8 mouse cellular contexts compared by ENCODE assay signal in genomic region chr8:83741849-83742655, GRCm38 (mm10). TPM values are rescaled to one million over a fixed set of nuclear protein-coding genes. Genes with fewer than 3 reads are reported as not detected.
A peak's percentile ranks its signal among the peaks of the same experiment; 100 is the strongest.
DNase-seq lines count a peak whose midpoint lies in the region; ATAC-seq and TF ChIP-seq lines count a peak whose summit lies in the region.

No protein-coding gene starts in this region.

- no peak overlapping the region for H3K9ac ChIP-seq in embryonic facial prominence, embryonic 12.5 days
- H3K9ac ChIP-seq in intestine, embryonic 15.5 days: no peak overlapping the region

- peak overlapping the region; percentile 84 for H3K27ac ChIP-seq in kidney, adult 2 months (ENCODE audit: insufficient read depth, low read depth, low read length)
- H3K27ac ChIP-seq in embryonic facial prominence, embryonic 12.5 days: 0 out of 2 replicates have a peak overlapping the region, but pooled peaks have one; percentile 12
- H3K27ac ChIP-seq in intestine, embryonic 15.5 days: peak overlapping the region; percentile 82

- H3K27me3 ChIP-seq in kidney, adult 2 months (replicated peaks; ENCODE audit: control insufficient read depth, insufficient read depth, low read length): no peaks in the 10 kb centered on the region
- H3K27me3 ChIP-seq in embryonic facial prominence, embryonic 12.5 days: 0 out of 2 replicates have a peak, but pooled peaks cover 9% of the 10 kb centered on the region
- no peaks in the 10 kb centered on the region for H3K27me3 ChIP-seq in intestine, embryonic 15.5 days (replicated peaks)

- intact Hi-C loops in left cerebral cortex, postnatal 36 days (cut with DNase I): no loop called here

- WGBS in kidney, adult 2 months: 78% methylated on average over 19 of the region's 19 CpGs
- 76% methylated on average over 19 of the region's 19 CpGs for WGBS in embryonic facial prominence, embryonic 12.5 days
- WGBS in intestine, embryonic 15.5 days: 76% methylated on average over 19 of the region's 19 CpGs

- no peaks in the 10 kb centered on the region for H3K36me3 ChIP-seq in kidney, adult 2 months (ENCODE audit: control insufficient read depth, insufficient read depth, low read length)
- H3K36me3 ChIP-seq in embryonic facial prominence, embryonic 12.5 days: no peaks in the 10 kb centered on the region
- no peaks in the 10 kb centered on the region for H3K36me3 ChIP-seq in intestine, embryonic 15.5 days

- no peak for TF ChIP-seq POLR2A in kidney, adult 2 months (IDR thresholded peaks at IDR 0.05; ENCODE audit: low read depth, low read length)

- peak overlapping the region; percentile 77 for H3K4me2 ChIP-seq in embryonic facial prominence, embryonic 12.5 days (replicated peaks)
- peak overlapping the region; percentile 92 for H3K4me2 ChIP-seq in intestine, embryonic 15.5 days (replicated peaks)

- peak; percentile 36 for DNase-seq in kidney, adult 2 months
- no peak for DNase-seq in kidney, adult 18-20 months
- no peak for DNase-seq in right cerebral cortex, postnatal 10 days (ENCODE audit: low spot score in 2 of 2)
- no peak for DNase-seq in left cerebral cortex, postnatal 36 days (ENCODE audit: low spot score in 2 of 2)
- no peak for DNase-seq in layer of hippocampus, postnatal 14 days (ENCODE audit: low spot score in 2 of 2)

- no peaks in the 10 kb centered on the region for H3K9me3 ChIP-seq in embryonic facial prominence, embryonic 12.5 days
- H3K9me3 ChIP-seq in intestine, embryonic 15.5 days: no peaks in the 10 kb centered on the region

- H3K4me3 ChIP-seq in kidney, adult 2 months (ENCODE audit: insufficient read depth, low read depth, low read length): peak overlapping the region; percentile 62
- H3K4me3 ChIP-seq in embryonic facial prominence, embryonic 12.5 days: no peak overlapping the region
- H3K4me3 ChIP-seq in intestine, embryonic 15.5 days (replicated peaks): peak overlapping the region; percentile 62

- peaks cover 6% of the 10 kb centered on the region; the same call in 1 of the 2 replicates for H3K4me1 ChIP-seq in kidney, adult 2 months (ENCODE audit: control insufficient read depth, insufficient read depth, low read length)
- H3K4me1 ChIP-seq in embryonic facial prominence, embryonic 12.5 days: peaks cover 33% of the 10 kb centered on the region
- peaks cover 29% of the 10 kb centered on the region for H3K4me1 ChIP-seq in intestine, embryonic 15.5 days (replicated peaks)

- ATAC-seq in embryonic facial prominence, embryonic 12.5 days (ENCODE audit: insufficient number of reproducible peaks, insufficient read depth, low FRiP score, low TSS enrichment): no peak
- ATAC-seq in intestine, embryonic 15.5 days: no peak
- peak; percentile 33 for ATAC-seq in megakaryocyte progenitor cell, adult 5-6 weeks (replicated peaks; ENCODE audit: poor library complexity)

- no peak for TF ChIP-seq CTCF in kidney, adult 2 months (conservative IDR thresholded peaks at IDR 0.05; ENCODE audit: insufficient read depth, insufficient read length, low read depth, low read length)

RNA-seq across cellular contexts. Expression of gene Adgre5, which starts 0.9 kb away (rescaled TPM):
- polyA plus RNA-seq in kidney, adult 2 months (2012; rRNA removed): 45.1 and 46.6 TPM in 2 replicates
- polyA plus RNA-seq in embryonic facial prominence, embryonic 12.5 days (2016; fragmentation: Nextera tagmentation; extraction: Ambion mirVana): 24.7 and 26.0 TPM in 2 replicates
- polyA plus RNA-seq in intestine, embryonic 15.5 days (2015; fragmentation: Nextera tagmentation; extraction: Ambion mirVana): 32.3 and 35.4 TPM in 2 replicates
- total RNA-seq in megakaryocyte progenitor cell, adult 5-6 weeks (2015): 27.1 and 29.1 TPM in 2 replicates
- 19.8 and 30.2 TPM in 2 replicates for total RNA-seq in megakaryocyte progenitor cell, adult 5-6 weeks (2017)
- 10 to 100 TPM in 1 of 2 experiments, 1 to 10 TPM in 1; 6.0 to 10.8 TPM for total RNA-seq in left cerebral cortex, postnatal 36 days (2021)
- 10 to 100 TPM; 11.9 to 12.6 TPM for total RNA-seq in layer of hippocampus, postnatal 14 days (2021)

RNA-seq across cellular contexts. Expression of gene Ddx39, which starts 27.1 kb away (rescaled TPM):
- polyA plus RNA-seq in kidney, adult 2 months (2012; rRNA removed): 25.1 and 28.7 TPM in 2 replicates
- polyA plus RNA-seq in embryonic facial prominence, embryonic 12.5 days (2016; fragmentation: Nextera tagmentation; extraction: Ambion mirVana): 147 and 152 TPM in 2 replicates
- polyA plus RNA-seq in intestine, embryonic 15.5 days (2015; fragmentation: Nextera tagmentation; extraction: Ambion mirVana): 215 and 226 TPM in 2 replicates
- total RNA-seq in megakaryocyte progenitor cell, adult 5-6 weeks (2015): 119 and 139 TPM in 2 replicates
- 121 and 131 TPM in 2 replicates for total RNA-seq in megakaryocyte progenitor cell, adult 5-6 weeks (2017)
- 10 to 100 TPM; 15.4 to 18.6 TPM for total RNA-seq in left cerebral cortex, postnatal 36 days (2021)
- total RNA-seq in layer of hippocampus, postnatal 14 days (2021): 10 to 100 TPM; 17.9 to 19.2 TPM

RNA-seq across cellular contexts. Expression of gene Pkn1, which starts 43.1 kb away (rescaled TPM):
- polyA plus RNA-seq in kidney, adult 2 months (2012; rRNA removed): 81.9 and 98.1 TPM in 2 replicates
- 35.1 and 36.1 TPM in 2 replicates for polyA plus RNA-seq in embryonic facial prominence, embryonic 12.5 days (2016; fragmentation: Nextera tagmentation; extraction: Ambion mirVana)
- polyA plus RNA-seq in intestine, embryonic 15.5 days (2015; fragmentation: Nextera tagmentation; extraction: Ambion mirVana): 34.4 and 35.2 TPM in 2 replicates
- 31.5 and 31.6 TPM in 2 replicates for total RNA-seq in megakaryocyte progenitor cell, adult 5-6 weeks (2015)
- total RNA-seq in megakaryocyte progenitor cell, adult 5-6 weeks (2017): 62.5 and 78.8 TPM in 2 replicates
- 10 to 100 TPM; 52.9 to 65.1 TPM for total RNA-seq in left cerebral cortex, postnatal 36 days (2021)
- 10 to 100 TPM; 53.6 TPM for total RNA-seq in layer of hippocampus, postnatal 14 days (2021)

Comparison
In these comparisons a context has a peak if more than half of its experiments do, and no peak if none do; other contexts are left out.
1. H3K27ac ChIP-seq: peak in every context shown above with its lines; median percentile 84 in kidney, adult 2 months; 82 in intestine, embryonic 15.5 days; 12 in embryonic facial prominence, embryonic 12.5 days.
2. RNA of gene Ddx39, which starts 27.1 kb away (total RNA-seq): 119 to 139 TPM in megakaryocyte progenitor cell, adult 5-6 weeks; 17.9 to 19.2 TPM in layer of hippocampus, postnatal 14 days and 15.4 to 18.6 TPM in left cerebral cortex, postnatal 36 days; every median in the first group is over 4 times any median in the second.